Mouse (Mus musculus) cerebellum, adult 2 months (tissue): ENCODE data around the gene Etl4.

Source experiments
- CTCF ChIP-seq: fragments of 200-500 bp; IDR thresholded peaks from 2 replicates; pipeline ENCODE4 v1.5.1; 2011; ENCODE audit warnings: low read depth, mild to moderate bottlenecking, control low read depth, low read length, moderate library complexity, borderline replicate concordance; ENCODE audit not compliant: insufficient read depth
- POLR2A ChIP-seq: fragments of 200-500 bp; IDR thresholded peaks from 2 replicates; pipeline ENCODE4 v1.6.1; 2011; ENCODE audit warnings: low read length, control low read depth, borderline replicate concordance; ENCODE audit not compliant: insufficient read depth

DNA sequence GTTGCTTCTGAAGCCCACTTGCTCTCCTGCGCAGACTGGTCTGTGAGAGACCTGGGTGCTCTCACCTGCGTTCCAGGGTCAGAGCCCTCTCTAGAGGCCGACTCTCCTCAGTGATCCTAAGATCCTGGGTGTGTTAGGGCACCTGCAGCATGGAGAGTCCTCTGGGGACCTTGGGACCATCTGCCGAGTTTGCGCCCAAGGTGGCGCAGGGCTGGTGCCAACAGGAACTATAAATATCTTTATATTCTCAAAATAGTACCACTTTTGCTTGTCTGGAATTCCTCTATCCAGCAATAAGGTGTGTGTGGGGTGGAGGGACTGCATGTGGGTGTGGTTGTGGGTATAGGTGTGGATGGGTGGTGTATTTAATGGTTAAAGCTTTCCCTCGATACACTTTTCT is 293.4 kb downstream of the Etl4 start:
- TF ChIP-seq CTCF (no peak), POLR2A (no peak)
